Mouse (Mus musculus): ENCODE data around the gene Wdr46. TPM values are rescaled to one million over a fixed set of nuclear protein-coding genes. Genes with fewer than 3 reads are reported as not detected.

Gene Wdr46
- total RNA-seq, 2 experiments from 2014 or later: 34.4 to 34.9 TPM

- no peak for DNase-seq
These were observed 12.1 kb upstream of the Wdr46 start for GRCm38 (mm10) chr17:33928251-33928947.

- DNase-seq: peak; percentile 94 to 95
These were observed 10.8 kb upstream of the Wdr46 start, which contains the start of gene Rgl2 for GRCm38 (mm10) chr17:33929371-33930279. Gene Rgl2 (plus strand): TSS chr17:33929543.

- DNase-seq: peak; percentile 71 to 80
These were observed 9.9 kb upstream of the Wdr46 start for GRCm38 (mm10) chr17:33930280-33931158.

GRCm38 (mm10) chr17:33931159-33931866 lies 9.1 kb upstream of the Wdr46 start:
- no peak for DNase-seq

GRCm38 (mm10) chr17:33931947-33932346 lies 8.5 kb upstream of the Wdr46 start:
- no peak for DNase-seq

- DNase-seq: no peak
These were observed 8.0 kb upstream of the Wdr46 start for GRCm38 (mm10) chr17:33932448-33932847.

- no peak for DNase-seq
These were observed 7.5 kb upstream of the Wdr46 start for GRCm38 (mm10) chr17:33932970-33933369.

GRCm38 (mm10) chr17:33935422-33936055 lies 4.9 kb upstream of the Wdr46 start:
- DNase-seq: no peak

GRCm38 (mm10) chr17:33936993-33937392 lies 3.5 kb upstream of the Wdr46 start:
- DNase-seq: no peak

- DNase-seq: no peak
These were observed 1.7 kb upstream of the Wdr46 start for GRCm38 (mm10) chr17:33938783-33939182.

GRCm38 (mm10) chr17:33940981-33941380 lies 521 bp downstream of the Wdr46 start:
- DNase-seq: peak; percentile 52 to 62

GRCm38 (mm10) chr17:33941381-33941780 lies 921 bp downstream of the Wdr46 start:
- no peak for DNase-seq

- DNase-seq: no peak
These were observed 3.0 kb downstream of the Wdr46 start for GRCm38 (mm10) chr17:33943454-33943853.

- no peak for DNase-seq
These were observed 7.1 kb downstream of the Wdr46 start for GRCm38 (mm10) chr17:33947430-33948089.

- DNase-seq: no peak
These were observed 7.8 kb downstream of the Wdr46 start for GRCm38 (mm10) chr17:33948090-33948904.

GRCm38 (mm10) chr17:33948905-33949537 lies 8.6 kb downstream of the Wdr46 start:
- peak; percentile 57 to 65 for DNase-seq

- DNase-seq: no peak
These were observed 9.7 kb downstream of the Wdr46 start for GRCm38 (mm10) chr17:33950131-33950625.

Data from adrenal gland, postnatal 36 days (tissue).